Mouse (Mus musculus) CH12.LX (cell line): ENCODE results near the gene Tmem8b.

Experiments used
- CTCF ChIP-seq, 2 experiments: IDR thresholded peaks in 1 of 2; conservative IDR thresholded peaks in 1 of 2; 2 replicates each; pipeline ENCODE4 v1.5.1; 2011 to 2012; ENCODE audit warnings: low read depth in 2 of 2, low read length in 2 of 2, improper control_type of control experiment in 1 of 2, inconsistent platforms in 1 of 2, mild to moderate bottlenecking in 1 of 2, moderate library complexity in 1 of 2
- ELF1 ChIP-seq: IDR thresholded peaks from 2 replicates; pipeline ENCODE4 v1.6.1; 2014; ENCODE audit warnings: low read depth, mild to moderate bottlenecking, inconsistent platforms, low read length, improper control_type of control experiment
- MEF2A ChIP-seq: IDR thresholded peaks from 2 replicates; pipeline ENCODE4 v1.6.1; 2014; ENCODE audit warnings: low read depth, mild to moderate bottlenecking, inconsistent platforms, low read length, improper control_type of control experiment, borderline replicate concordance
- POLR2A ChIP-seq: IDR thresholded peaks from 2 replicates; pipeline ENCODE4 v1.6.1; 2011; ENCODE audit warnings: low read depth, mild to moderate bottlenecking, improper control_type of control experiment, low read length
- RAD21 ChIP-seq: IDR thresholded peaks from 2 replicates; pipeline ENCODE4 v1.6.1; 2011; ENCODE audit warnings: low read depth, mild to moderate bottlenecking, low read length, improper control_type of control experiment, moderate library complexity
- SIN3A ChIP-seq: IDR thresholded peaks from 2 replicates; pipeline ENCODE4 v1.6.1; 2012; ENCODE audit warnings: low read length, improper control_type of control experiment, inconsistent platforms
- USF1 ChIP-seq: IDR thresholded peaks from 2 replicates; pipeline ENCODE4 v1.6.1; 2014; ENCODE audit warnings: low read depth, mild to moderate bottlenecking, inconsistent platforms, low read length, improper control_type of control experiment
- USF2 ChIP-seq: conservative IDR thresholded peaks from 2 replicates; pipeline ENCODE4 v1.6.1; 2011; ENCODE audit warnings: low read depth, low read length, improper control_type of control experiment
- ZC3H11A ChIP-seq: IDR thresholded peaks from 2 replicates; pipeline ENCODE4 v1.6.1; 2012; ENCODE audit warnings: low read depth, mild to moderate bottlenecking, inconsistent platforms, low read length, improper control_type of control experiment

- TF ChIP-seq POLR2A (no peak), RAD21 (no peak), ELF1 (no peak), CTCF (conservative IDR thresholded peaks at IDR 0.05 in 1 of 2, IDR thresholded peaks at IDR 0.05 in 1 of 2; ENCODE audit: low read depth in 2 of 2, low read length in 2 of 2) (no peak), SIN3A (no peak), USF2 (no peak), USF1 (no peak), ZC3H11A (no peak), MEF2A (no peak)
These were observed 10.8 kb downstream of the Tmem8b start for GRCm38 (mm10) chr4:43679416-43680043.
